Mouse (Mus musculus): ENCODE data around the gene Strn. TPM values are rescaled to one million over a fixed set of nuclear protein-coding genes. Genes with fewer than 3 reads are reported as not detected.

Gene Strn
- polyA plus RNA-seq, 1 experiment, result 5.6 TPM

DNA sequence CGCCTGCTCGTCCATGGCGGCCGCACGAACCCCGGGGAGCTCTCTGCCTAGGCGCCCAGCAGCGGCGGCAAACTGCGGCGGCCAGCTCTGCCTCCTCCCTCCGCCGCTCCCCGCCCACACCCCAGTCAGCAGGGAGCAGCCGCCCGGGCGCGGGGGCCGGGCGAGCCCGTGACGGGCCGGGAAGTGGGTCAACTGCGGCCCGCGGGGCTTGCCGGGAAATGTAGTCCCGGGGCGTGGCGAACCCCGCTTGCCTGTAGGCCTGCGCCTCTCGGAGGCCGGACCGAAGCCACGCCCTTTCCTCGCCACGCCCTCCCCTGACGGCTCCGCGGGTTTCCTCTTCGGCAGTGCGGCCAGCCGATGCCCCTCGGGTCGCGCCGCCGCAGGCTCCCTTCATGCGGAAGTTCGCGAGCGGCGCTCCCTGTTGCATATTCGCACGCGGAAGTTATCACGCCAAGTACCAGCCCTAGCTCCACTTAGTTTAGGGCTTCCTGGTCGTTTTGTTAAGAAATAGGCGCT lies 465 bp downstream of the Strn start:
- Histone ChIP-seq H3K27ac (ENCODE audit: insufficient read depth, low read depth, low read length) (peak overlapping the region; percentile 94), H3K4me3 (ENCODE audit: low read depth, low read length) (peak overlapping the region; percentile 97), H3K36me3 (ENCODE audit: control insufficient read depth, insufficient read depth, low read length) (no peaks in the 10 kb centered on the region), H3K27me3 (ENCODE audit: control insufficient read depth, insufficient read depth, low read length) (no peaks in the 10 kb centered on the region), H3K4me1 (ENCODE audit: control insufficient read depth, insufficient read depth, insufficient read length, low read length) (peaks cover 7% of the 10 kb centered on the region; the same call in 1 of the 2 replicates)
- under 1% methylated on average over 60 of the region's 60 CpGs for WGBS
- TF ChIP-seq CTCF (IDR thresholded peaks at IDR 0.05; ENCODE audit: extremely low read depth, insufficient read length, insufficient replicate concordance, low read depth, low read length), result no peak
- peak; percentile 68 for TF ChIP-seq POLR2A (IDR thresholded peaks at IDR 0.05; ENCODE audit: low read depth, low read length)

DNA sequence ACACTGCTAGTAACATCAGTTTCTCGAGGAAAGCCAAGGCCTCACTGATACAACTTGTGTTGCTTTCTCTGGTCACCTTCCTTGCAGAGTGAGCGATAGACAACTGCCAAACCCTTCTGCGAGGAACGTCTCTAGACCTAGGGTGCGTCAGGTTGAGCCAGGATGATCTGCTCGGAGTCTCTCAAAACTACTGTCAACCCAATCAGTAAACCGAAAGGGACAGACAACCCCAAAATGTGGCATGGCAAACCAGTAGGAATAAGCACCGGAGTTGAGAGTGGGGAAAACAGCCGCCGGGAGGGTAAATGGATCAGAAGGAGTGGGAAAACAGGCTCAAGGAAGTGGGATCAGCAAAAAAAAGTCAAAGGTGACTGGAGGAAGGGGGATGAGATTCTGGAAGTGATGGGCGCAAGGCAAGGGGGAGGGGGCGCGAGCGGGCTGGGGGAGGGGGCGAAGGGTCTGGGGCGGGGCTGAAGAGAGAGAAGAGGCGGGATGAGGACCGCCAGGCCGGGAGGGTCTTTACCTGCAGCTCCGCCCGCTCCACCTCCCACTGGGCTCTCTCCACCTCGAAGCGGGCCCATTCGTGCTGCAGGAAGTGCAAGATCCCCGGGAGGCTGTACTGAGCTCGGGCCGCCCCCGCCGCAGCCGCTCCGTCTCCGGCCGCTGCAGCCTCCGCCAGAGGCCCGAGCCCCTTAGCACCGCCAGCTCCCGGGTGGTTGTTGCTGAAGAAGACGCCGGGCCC lies 1.1 kb downstream of the Strn start:
- Histone ChIP-seq H3K4me1 (ENCODE audit: control insufficient read depth, insufficient read depth, insufficient read length, low read length) (peaks cover 7% of the 10 kb centered on the region; the same call in 1 of the 2 replicates), H3K4me3 (ENCODE audit: low read depth, low read length) (peak overlapping the region; percentile 97), H3K27ac (ENCODE audit: insufficient read depth, low read depth, low read length) (peak overlapping the region; percentile 85), H3K36me3 (ENCODE audit: control insufficient read depth, insufficient read depth, low read length) (no peaks in the 10 kb centered on the region), H3K27me3 (ENCODE audit: control insufficient read depth, insufficient read depth, low read length) (no peaks in the 10 kb centered on the region)
- under 1% methylated on average over 38 of the region's 39 CpGs for WGBS
- TF ChIP-seq POLR2A (IDR thresholded peaks at IDR 0.05; ENCODE audit: low read depth, low read length) (no peak), CTCF (IDR thresholded peaks at IDR 0.05; ENCODE audit: extremely low read depth, insufficient read length, insufficient replicate concordance, low read depth, low read length) (no peak)

DNA sequence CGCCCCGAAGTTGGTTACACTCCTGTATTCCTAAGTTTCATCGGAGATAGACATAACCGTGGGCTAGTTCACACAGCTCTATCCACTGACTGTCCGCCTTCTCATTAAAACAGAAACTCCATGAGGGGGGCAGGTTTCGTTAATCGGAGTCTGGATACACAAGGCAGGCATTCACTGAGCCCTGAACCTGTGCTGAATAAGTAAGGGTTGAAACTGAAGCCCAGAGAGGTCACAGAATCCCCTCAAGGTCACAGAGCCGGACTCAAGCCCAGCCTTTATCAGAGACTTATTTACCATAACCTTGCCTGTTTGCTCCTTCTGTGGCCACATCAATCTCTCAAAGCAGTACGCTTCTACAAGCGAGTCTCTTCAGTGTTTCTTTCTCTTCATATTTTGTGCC lies 2.2 kb downstream of the Strn start:
- WGBS, result 72% methylated on average over 10 of the region's 10 CpGs
- Histone ChIP-seq H3K27ac (ENCODE audit: insufficient read depth, low read depth, low read length) (no peak overlapping the region), H3K4me1 (ENCODE audit: control insufficient read depth, insufficient read depth, insufficient read length, low read length) (peaks cover 7% of the 10 kb centered on the region; the same call in 1 of the 2 replicates), H3K36me3 (ENCODE audit: control insufficient read depth, insufficient read depth, low read length) (no peaks in the 10 kb centered on the region; the same call in 1 of the 2 replicates), H3K27me3 (ENCODE audit: control insufficient read depth, insufficient read depth, low read length) (no peaks in the 10 kb centered on the region), H3K4me3 (ENCODE audit: low read depth, low read length) (no peak overlapping the region)
- no peak for TF ChIP-seq POLR2A (IDR thresholded peaks at IDR 0.05; ENCODE audit: low read depth, low read length)
- no peak for TF ChIP-seq CTCF (IDR thresholded peaks at IDR 0.05; ENCODE audit: extremely low read depth, insufficient read length, insufficient replicate concordance, low read depth, low read length)

DNA sequence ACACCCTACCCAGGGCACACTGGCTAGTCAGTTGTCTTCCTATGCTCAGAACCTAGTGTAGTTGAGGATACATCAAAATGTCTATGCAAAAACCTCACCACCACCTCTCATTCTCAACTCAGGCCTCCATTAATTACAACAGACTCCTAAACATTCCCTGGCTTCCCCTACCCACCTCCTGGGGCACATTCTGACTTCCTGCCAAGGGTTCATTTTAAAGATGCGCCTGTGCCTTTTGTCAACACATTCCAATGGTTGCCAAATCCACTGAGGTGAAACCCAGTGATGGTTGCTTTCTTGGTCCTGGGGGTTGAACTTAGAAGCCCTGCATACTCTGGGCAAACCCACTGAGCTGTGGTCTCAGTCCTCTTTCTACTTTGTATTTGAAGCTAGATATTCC lies 4.9 kb downstream of the Strn start:
- no peaks in the 10 kb centered on the region for H3K27me3 ChIP-seq (ENCODE audit: control insufficient read depth, insufficient read depth, low read length)
- no peak overlapping the region for H3K27ac ChIP-seq (ENCODE audit: insufficient read depth, low read depth, low read length)
- no peak overlapping the region for H3K4me3 ChIP-seq (ENCODE audit: low read depth, low read length)
- WGBS, result 73% methylated on average over 1 of the region's 1 CpGs
- no peak for TF ChIP-seq POLR2A (IDR thresholded peaks at IDR 0.05; ENCODE audit: low read depth, low read length)
- TF ChIP-seq CTCF (IDR thresholded peaks at IDR 0.05; ENCODE audit: extremely low read depth, insufficient read length, insufficient replicate concordance, low read depth, low read length), result no peak
- peaks cover 1% of the 10 kb centered on the region; the same call in 1 of the 2 replicates for H3K36me3 ChIP-seq (ENCODE audit: control insufficient read depth, insufficient read depth, low read length)
- H3K4me1 ChIP-seq (ENCODE audit: control insufficient read depth, insufficient read depth, insufficient read length, low read length), result peaks cover 4% of the 10 kb centered on the region; the same call in 1 of the 2 replicates

DNA sequence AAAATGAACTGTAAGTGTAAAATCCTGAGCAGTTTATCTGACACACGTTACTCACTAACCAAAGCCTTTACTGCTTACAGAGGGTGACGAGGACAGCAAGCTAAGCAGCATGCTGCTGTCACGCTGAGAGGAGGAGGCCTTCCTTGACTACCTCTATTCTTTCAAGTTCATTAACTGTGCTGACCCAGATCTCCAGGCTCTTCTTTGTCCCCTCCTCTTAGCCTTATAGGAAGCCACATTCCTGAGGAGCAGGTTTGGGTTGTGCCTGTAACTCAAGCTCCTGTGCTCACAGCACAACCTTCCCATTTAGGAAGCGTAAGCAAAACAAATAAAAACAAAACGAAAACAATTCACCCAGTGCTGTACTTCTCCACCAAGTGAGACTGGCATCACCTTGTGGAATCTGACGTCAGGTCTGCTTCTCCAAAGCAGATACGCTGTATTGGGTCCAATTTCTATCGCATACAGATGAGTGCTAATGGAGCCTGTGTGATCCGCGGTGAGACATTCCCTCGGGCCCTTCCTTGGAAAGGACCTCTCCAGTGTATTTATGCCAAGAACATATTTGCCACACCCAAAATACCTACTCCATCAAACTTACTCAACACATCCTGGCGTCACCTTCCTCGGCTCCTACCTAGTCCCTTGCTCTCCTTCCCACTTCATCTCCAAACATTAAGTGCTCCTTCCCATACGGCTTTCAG lies 10.1 kb downstream of the Strn start:
- H3K36me3 ChIP-seq (ENCODE audit: control insufficient read depth, insufficient read depth, low read length), result peaks cover 1% of the 10 kb centered on the region; the same call in 1 of the 2 replicates
- H3K4me1 ChIP-seq (ENCODE audit: control insufficient read depth, insufficient read depth, insufficient read length, low read length), result peaks cover 5% of the 10 kb centered on the region
- TF ChIP-seq CTCF (IDR thresholded peaks at IDR 0.05; ENCODE audit: extremely low read depth, insufficient read length, insufficient replicate concordance, low read depth, low read length) (no peak), POLR2A (IDR thresholded peaks at IDR 0.05; ENCODE audit: low read depth, low read length) (no peak)
- H3K27ac ChIP-seq (ENCODE audit: insufficient read depth, low read depth, low read length), result no peak overlapping the region
- 81% methylated on average over 14 of the region's 14 CpGs for WGBS
- H3K27me3 ChIP-seq (ENCODE audit: control insufficient read depth, insufficient read depth, low read length), result no peaks in the 10 kb centered on the region
- no peak overlapping the region for H3K4me3 ChIP-seq (ENCODE audit: low read depth, low read length)

DNA sequence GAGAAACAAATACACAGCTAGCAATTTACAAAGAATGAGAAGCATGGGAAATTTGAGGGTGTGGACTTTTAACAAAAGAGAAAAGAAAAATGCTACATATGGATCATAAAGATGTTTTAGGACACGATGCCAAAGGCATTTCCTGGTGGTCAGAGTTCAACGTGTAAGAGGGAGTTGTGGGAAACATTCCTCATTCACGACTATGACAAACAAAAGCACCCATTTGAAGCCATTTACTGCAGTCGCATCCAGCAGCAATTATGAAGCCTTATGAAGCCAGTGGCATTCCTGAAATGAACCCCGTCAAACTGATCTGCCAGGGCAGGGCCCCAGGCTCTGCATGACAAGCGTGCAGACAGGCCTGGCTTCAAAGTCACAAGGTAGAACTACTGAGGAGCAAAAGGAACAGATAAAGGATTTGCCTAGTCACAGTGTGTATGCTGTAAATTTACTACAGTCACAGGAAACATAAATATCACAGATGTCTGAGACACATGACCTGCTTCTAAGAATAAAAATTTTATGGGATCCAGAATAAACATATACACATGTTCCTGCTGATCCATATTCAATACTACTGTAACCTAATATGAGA lies 12.4 kb downstream of the Strn start:
- Histone ChIP-seq H3K27ac (ENCODE audit: insufficient read depth, low read depth, low read length) (0 out of 2 replicates have a peak overlapping the region, but pooled peaks have one; percentile 21), H3K36me3 (ENCODE audit: control insufficient read depth, insufficient read depth, low read length) (0 out of 2 replicates have a peak, but pooled peaks cover 1% of the 10 kb centered on the region), H3K4me1 (ENCODE audit: control insufficient read depth, insufficient read depth, insufficient read length, low read length) (peaks cover 5% of the 10 kb centered on the region), H3K4me3 (ENCODE audit: low read depth, low read length) (no peak overlapping the region), H3K27me3 (ENCODE audit: control insufficient read depth, insufficient read depth, low read length) (no peaks in the 10 kb centered on the region)
- 11% methylated on average over 6 of the region's 6 CpGs for WGBS
- TF ChIP-seq CTCF (IDR thresholded peaks at IDR 0.05; ENCODE audit: extremely low read depth, insufficient read length, insufficient replicate concordance, low read depth, low read length) (no peak), POLR2A (IDR thresholded peaks at IDR 0.05; ENCODE audit: low read depth, low read length) (no peak)
